Mouse (Mus musculus): ENCODE results near the gene Olfr1361. TPM values are rescaled to one million over a fixed set of nuclear protein-coding genes. Genes with fewer than 3 reads are reported as not detected.

Olfr1361 gene
- total RNA-seq (2012; rRNA removed) (not detected in 2 replicates), polyA plus RNA-seq (2012; ENCODE audit: insufficient read depth in 1 of 2, insufficient read length in 2 of 2, low read depth in 1 of 2, low replicate concordance in 2 of 2, missing spikeins in 1 of 2) (not detected)

DNA sequence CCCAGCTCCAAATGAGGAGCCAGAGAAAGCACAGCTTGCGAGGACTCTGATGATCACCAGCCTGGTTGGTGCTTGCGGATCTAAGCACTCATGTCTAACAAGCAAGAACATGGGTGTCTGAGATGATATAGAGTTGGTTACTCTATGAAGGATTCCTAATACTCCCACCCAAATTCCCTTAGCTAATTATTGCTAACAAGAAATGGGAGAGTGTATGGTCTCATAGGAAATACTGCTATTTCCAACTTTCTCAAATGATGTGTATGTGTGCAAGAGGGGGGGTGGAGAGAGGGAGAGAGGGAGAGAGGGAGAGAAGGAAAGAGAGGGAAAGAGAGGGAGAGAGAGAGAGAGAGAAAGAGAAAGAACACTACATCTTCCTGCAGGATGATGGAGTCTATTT, at the start of gene Olfr1361:
Gene Olfr1361 (minus strand): TSS at position 101 of the 400 bp plus-strand sequence.
- no peak for TF ChIP-seq E2F4 (IDR thresholded peaks at IDR 0.05; ENCODE audit: borderline replicate concordance, low read depth, low read length)
- no peak for TF ChIP-seq ZKSCAN1 (IDR thresholded peaks at IDR 0.05; ENCODE audit: low read depth, low read length)
- no peak for TF ChIP-seq NELFE (IDR thresholded peaks at IDR 0.05; ENCODE audit: low read depth, low read length)
- TF ChIP-seq POLR2AphosphoS2 (IDR thresholded peaks at IDR 0.05; ENCODE audit: low read length) = no peak
- TF ChIP-seq JUND (IDR thresholded peaks at IDR 0.05; ENCODE audit: low read depth, low read length) = no peak
- no peak for TF ChIP-seq ELF1 (IDR thresholded peaks at IDR 0.05; ENCODE audit: low read depth, low read length)
- TF ChIP-seq MAX (IDR thresholded peaks at IDR 0.05; ENCODE audit: low read length) = no peak
- TF ChIP-seq BHLHE40 (IDR thresholded peaks at IDR 0.05; ENCODE audit: borderline replicate concordance, low read depth, low read length) = no peak
- no peak for TF ChIP-seq HCFC1 (IDR thresholded peaks at IDR 0.05; ENCODE audit: low read depth, low read length)
- no peak for TF ChIP-seq TCF12 (IDR thresholded peaks at IDR 0.05; ENCODE audit: low read depth, low read length)
- no peak for TF ChIP-seq MEF2A (IDR thresholded peaks at IDR 0.05; ENCODE audit: extremely low read depth, insufficient replicate concordance, low read depth, low read length, poor library complexity, severe bottlenecking)
- no peak for TF ChIP-seq UBTF (IDR thresholded peaks at IDR 0.05; ENCODE audit: borderline replicate concordance, insufficient read depth, low read depth, low read length)
- TF ChIP-seq GATA1 (IDR thresholded peaks at IDR 0.05; ENCODE audit: low read depth, low read length) = no peak
- no peak for TF ChIP-seq TAL1 (IDR thresholded peaks at IDR 0.05; ENCODE audit: low read length)
- TF ChIP-seq ZNF384 (IDR thresholded peaks at IDR 0.05; ENCODE audit: low read depth, low read length) = no peak
- no peak for TF ChIP-seq MXI1 (IDR thresholded peaks at IDR 0.05; ENCODE audit: low read depth, low read length)
- TF ChIP-seq USF2 (IDR thresholded peaks at IDR 0.05; ENCODE audit: borderline replicate concordance in 1 of 2, insufficient read depth in 1 of 2, low read depth in 1 of 2, low read length in 2 of 2) = no peak
- TF ChIP-seq ZC3H11A (IDR thresholded peaks at IDR 0.05; ENCODE audit: low read depth, low read length) = no peak
- Histone ChIP-seq H3K9me3 (replicated peaks; ENCODE audit: insufficient read depth, low read length) (no peaks in the 10 kb centered on the region), H3K4me1 (ENCODE audit: control insufficient read depth in 1 of 2, insufficient read depth in 2 of 2, low read length in 2 of 2) (no peaks in the 10 kb centered on the region), H3K9ac (ENCODE audit: control insufficient read depth, low read depth, low read length, poor library complexity, severe bottlenecking) (no peak within 1 kb of the TSS), H3K36me3 (ENCODE audit: control insufficient read depth in 1 of 2, insufficient read depth in 2 of 2, low read length in 2 of 2) (no peaks in the 10 kb centered on the region), H3K79me2 (ENCODE audit: control insufficient read depth, insufficient read depth, low read length, poor library complexity) (no peaks in the 10 kb centered on the region), H3K4me3 (ENCODE audit: control insufficient read depth in 1 of 2, insufficient read depth in 1 of 2, low read depth in 2 of 2, low read length in 2 of 2) (no peak within 1 kb of the TSS), H3K27ac (ENCODE audit: control insufficient read depth, low read depth, low read length) (no peak within 1 kb of the TSS), H3K27me3 (ENCODE audit: control insufficient read depth in 1 of 2, insufficient read depth in 2 of 2, low read length in 2 of 2) (no peaks in the 10 kb centered on the region; a peak in 1 of 4 replicates)
- DNase-seq (ENCODE audit: low read depth, low spot score) = no peak

- Histone ChIP-seq H3K27ac (ENCODE audit: control insufficient read depth, low read depth, low read length) (no peak overlapping the region), H3K79me2 (ENCODE audit: control insufficient read depth, insufficient read depth, low read length, poor library complexity) (no peaks in the 10 kb centered on the region; the same call in 1 of the 2 replicates), H3K4me1 (ENCODE audit: control insufficient read depth in 1 of 2, insufficient read depth in 2 of 2, low read length in 2 of 2) (peaks cover 0 to 7% of the 10 kb centered on the region in 2 experiments; a peak in 2 of 4 replicates), H3K9ac (ENCODE audit: control insufficient read depth, low read depth, low read length, poor library complexity, severe bottlenecking) (no peak overlapping the region), H3K27me3 (ENCODE audit: control insufficient read depth in 1 of 2, insufficient read depth in 2 of 2, low read length in 2 of 2) (no peaks in the 10 kb centered on the region), H3K9me3 (replicated peaks; ENCODE audit: insufficient read depth, low read length) (no peaks in the 10 kb centered on the region), H3K4me3 (ENCODE audit: control insufficient read depth in 1 of 2, insufficient read depth in 1 of 2, low read depth in 2 of 2, low read length in 2 of 2) (peak overlapping the region; percentile 44 to 64), H3K36me3 (ENCODE audit: control insufficient read depth in 1 of 2, insufficient read depth in 2 of 2, low read length in 2 of 2) (peaks cover 0 to 16% of the 10 kb centered on the region in 2 experiments; a peak in 2 of 4 replicates)
- no peak for TF ChIP-seq MAX (IDR thresholded peaks at IDR 0.05; ENCODE audit: low read length)
- no peak for TF ChIP-seq MAFK (IDR thresholded peaks at IDR 0.05; ENCODE audit: borderline replicate concordance, low read depth, low read length)
- TF ChIP-seq MEF2A (IDR thresholded peaks at IDR 0.05; ENCODE audit: extremely low read depth, insufficient replicate concordance, low read depth, low read length, poor library complexity, severe bottlenecking) = no peak
- TF ChIP-seq GATA1 (IDR thresholded peaks at IDR 0.05; ENCODE audit: low read depth, low read length) = peak; percentile 83
- TF ChIP-seq MYC (IDR thresholded peaks at IDR 0.05; ENCODE audit: low read depth, low read length) = no peak
- peak; percentile 61 for TF ChIP-seq TAL1 (IDR thresholded peaks at IDR 0.05; ENCODE audit: low read length)
- peak; percentile 72 for DNase-seq (ENCODE audit: low read depth, low spot score)
Observed at GRCm38 (mm10) chr13:21711698-21712097, 48.5 kb upstream of the Olfr1361 start.
